Mouse (Mus musculus) myocyte (in vitro differentiated cells): ENCODE data around the gene Iqcf5.

Experiments
- MYOG ChIP-seq, 3 experiments: IDR thresholded peaks; one replicate each; pipeline ENCODE4 v1.6.1; 2011; ENCODE audit warnings: control low read depth in 2 of 3, low read depth in 2 of 3, mild to moderate bottlenecking in 2 of 3; ENCODE audit not compliant: insufficient read length in 2 of 3, control insufficient read depth in 1 of 3, insufficient read depth in 1 of 3
- SRF ChIP-seq: IDR thresholded peaks from one replicate; pipeline ENCODE4 v1.6.1; 2011; ENCODE audit warnings: low read depth; ENCODE audit not compliant: control insufficient read depth, insufficient read length

DNA sequence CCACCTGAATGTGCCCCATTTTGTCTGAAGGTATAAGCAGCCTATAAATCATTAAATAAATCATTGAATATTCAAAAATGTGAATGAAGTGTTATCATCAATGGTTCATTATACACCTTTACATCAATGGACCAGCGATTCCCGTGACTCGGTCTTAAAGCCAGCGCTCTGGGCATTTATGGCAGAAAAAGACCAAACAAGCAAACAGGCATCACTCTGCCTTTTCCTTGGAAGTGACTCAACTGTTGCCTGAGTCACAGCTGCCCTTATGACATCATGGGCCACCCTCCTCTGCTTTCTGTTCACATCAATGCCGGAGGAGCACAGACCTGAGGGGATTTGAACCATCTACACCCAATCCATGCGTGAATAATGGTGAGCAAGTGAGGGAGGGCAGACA, 14.7 kb upstream of the Iqcf5 start, which contains the start of gene Iqcf1:
- TF ChIP-seq MYOG (IDR thresholded peaks at IDR 0.05; ENCODE audit: control insufficient read depth in 1 of 3, insufficient read depth in 1 of 3, insufficient read length in 2 of 3, low read depth in 2 of 3): no peak
- no peak for TF ChIP-seq SRF
